Mouse (Mus musculus): ENCODE measurements at regions not wholly inside any gene's neighbourhood (a gene's known extent, or its start where the extent isn't known, plus 50 kb on each side); places are given as distances from the start of the nearest gene placed in this dataset.

DNA sequence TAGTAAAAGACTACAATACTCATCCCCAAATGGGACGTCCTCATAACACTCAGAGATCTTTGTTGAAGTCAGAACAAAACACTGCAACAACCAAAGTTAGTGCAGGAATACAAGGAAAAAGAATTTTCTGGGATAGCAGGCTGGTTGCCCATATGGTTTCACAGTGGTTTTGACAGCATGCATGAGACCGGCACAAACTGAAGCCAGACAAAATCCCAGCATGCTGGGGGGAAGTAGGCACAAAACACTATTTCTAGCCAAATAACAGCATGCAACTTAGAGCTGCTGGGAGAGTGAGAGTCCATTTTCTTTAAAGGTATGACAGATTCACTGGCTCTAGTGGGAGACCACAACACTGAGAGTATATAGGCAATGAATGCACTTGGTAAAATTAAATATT, 619.1 kb upstream of the Manea start:
- intact Hi-C loops (cut with DNase I) = no loop called here
- no peak for DNase-seq (ENCODE audit: extremely low spot score in 1 of 2, low spot score in 2 of 2)

DNA sequence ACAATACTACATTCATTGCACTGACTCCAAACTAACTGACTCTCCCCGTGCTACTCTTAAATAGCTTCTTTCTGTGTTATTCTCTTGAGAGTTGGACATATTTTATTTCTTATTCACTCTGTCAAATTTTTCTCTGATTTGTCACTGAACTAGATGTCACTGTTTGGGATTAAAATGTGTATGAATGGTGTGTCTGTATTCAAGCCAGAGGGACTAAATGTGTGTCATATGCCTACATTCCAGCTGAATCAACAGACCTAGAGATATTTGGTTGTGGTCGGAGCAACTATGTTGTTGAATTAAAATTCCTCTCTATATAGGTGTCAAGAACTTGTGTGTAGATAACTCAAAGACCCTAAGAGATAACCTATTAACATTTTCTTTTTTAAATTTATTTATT, 618.2 kb upstream of the Manea start:
- intact Hi-C loops (cut with DNase I) = no loop called here

DNA sequence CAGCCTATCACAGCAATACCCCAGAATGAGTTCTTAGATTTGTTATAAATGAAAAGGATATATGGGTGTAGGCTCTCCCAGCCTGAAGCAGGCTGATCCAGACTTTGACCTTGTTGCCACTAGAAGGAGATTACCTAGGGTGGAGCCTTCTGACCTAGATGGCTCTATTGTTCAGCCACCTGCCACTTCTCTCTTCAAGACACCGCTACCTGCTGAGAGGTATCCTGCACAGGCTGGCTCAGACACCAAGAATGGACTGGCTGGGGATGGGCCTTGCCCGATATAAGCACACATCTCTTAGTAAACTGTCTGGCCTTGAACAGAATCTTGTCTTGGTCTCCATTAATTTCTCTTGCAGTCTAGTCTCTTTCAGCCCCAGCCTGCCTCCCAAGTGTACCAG, 597.9 kb upstream of the Manea start:
- DNase-seq (ENCODE audit: extremely low spot score in 1 of 2, low spot score in 2 of 2) = no peak
- intact Hi-C loops (cut with DNase I) = no loop called here

More for the DNA sequence above, 618.2 kb upstream of the Manea start:
- no peak for DNase-seq (ENCODE audit: extremely low spot score in 1 of 2, low spot score in 2 of 2)

DNA sequence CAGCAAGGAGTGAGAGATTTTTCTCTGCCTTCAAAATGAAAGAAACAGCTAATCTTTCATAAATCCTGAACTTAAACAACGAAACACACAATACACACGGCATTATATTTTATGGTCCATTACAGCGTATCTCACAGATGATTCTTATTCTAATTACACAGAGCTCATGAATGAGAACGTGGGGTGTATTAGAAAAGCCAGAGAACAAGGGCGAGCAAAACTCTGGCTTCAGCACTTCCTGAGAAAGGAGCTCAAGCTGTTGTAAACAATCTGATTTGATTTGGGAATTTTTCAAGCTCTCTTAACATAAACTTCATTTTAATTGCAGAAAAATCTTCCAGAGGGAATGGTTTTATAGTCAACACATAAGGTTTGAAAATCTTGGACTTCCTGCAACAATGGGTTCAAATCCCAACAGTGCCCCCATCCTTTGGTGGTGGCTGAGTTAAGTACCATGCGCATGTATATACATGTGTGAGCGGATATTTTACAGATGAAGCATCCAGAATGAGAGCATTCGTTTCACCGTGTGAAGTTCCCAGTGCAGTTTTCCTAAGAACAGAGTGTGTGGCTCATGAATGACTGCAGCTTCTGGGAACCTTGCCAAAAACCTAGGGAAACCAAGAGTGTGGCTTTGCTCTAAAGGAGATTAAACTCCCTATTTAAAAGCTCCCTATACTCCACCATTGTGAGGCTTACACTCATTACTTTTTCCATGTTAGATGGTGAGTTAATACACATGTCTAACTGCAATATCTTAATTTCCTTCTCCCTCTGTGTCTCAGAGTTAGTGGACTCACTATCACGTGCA, 587.5 kb upstream of the Manea start:
- DNase-seq (ENCODE audit: extremely low spot score in 1 of 2, low spot score in 2 of 2) = peak; percentile 45 to 75
- intact Hi-C loops (cut with DNase I) = loop anchor here (5.0 kb wide), 1 partner anchor 1878 kb away; the partner anchor contains the start of gene Epha7

DNA sequence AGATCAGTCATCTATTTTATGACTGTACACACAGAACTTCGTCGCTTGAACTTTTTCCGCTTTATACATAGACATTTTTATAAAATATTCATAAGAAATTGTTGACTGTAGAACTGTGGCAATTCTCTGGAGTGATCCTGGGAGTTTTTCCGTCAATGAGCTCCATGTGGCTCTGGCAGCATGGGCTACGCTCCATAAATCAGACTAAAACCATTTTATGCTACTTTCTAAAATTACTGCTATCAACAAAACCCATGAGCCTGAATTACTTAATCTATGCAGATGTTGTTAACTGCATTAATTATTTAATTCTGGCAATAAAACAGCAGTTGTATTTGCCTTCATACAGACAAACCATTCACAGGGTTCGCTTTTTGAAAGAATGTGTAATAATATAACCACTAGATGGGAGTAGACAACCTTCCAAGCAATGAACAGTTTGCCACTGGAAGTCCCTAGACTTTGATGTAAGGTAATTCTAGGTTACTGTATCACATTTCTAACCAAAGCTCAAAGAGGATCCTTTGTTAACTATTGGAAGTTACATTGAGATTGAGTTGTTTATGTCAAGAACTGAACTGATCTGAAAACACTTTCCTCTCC, 583.3 kb upstream of the Manea start:
- intact Hi-C loops (cut with DNase I) = loop anchor here (5.0 kb wide), 1 partner anchor 1882 kb away; the partner anchor contains the start of gene Epha7
- DNase-seq (ENCODE audit: extremely low spot score in 1 of 2, low spot score in 2 of 2) = peak in 1 of 2 experiments; percentile 48

DNA sequence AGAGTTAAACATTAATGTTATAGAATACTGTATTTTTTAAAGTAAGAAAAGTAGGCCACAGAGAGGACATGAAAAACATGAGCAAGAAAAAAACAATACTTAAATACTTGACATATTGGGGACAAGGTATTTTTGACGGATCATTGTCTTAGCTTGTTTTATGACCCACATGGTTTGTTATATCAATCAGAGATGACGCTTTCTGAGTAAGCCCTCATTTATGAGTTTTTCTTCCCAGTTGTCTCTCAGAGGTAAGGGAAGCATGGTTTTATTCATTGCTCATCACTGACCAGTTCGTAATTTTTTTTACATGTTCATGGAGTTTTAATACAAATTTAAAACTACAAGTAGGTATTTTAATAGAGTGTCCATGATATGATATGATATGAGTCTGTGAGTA, 579.4 kb upstream of the Manea start:
- intact Hi-C loops (cut with DNase I) = no loop called here
- no peak for DNase-seq (ENCODE audit: extremely low spot score in 1 of 2, low spot score in 2 of 2)

DNA sequence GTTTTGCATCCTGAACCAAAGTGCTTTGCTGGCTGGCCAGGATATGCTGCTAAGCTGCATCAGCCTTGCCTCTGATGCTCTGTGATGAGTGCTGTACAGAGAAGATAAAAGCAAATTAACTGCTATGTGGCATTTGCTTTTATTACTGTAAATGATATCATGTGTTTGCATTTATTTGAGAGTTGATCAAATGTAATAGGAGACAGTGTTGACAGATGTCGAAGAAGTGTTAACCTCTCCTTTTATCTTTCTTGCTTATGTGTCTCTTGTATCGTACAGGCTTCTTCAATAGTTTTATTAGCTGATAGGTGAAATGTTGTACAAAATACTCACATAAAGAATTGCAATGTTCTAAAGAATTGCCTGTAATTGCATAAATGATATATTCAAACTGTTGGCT, 541.8 kb upstream of the Manea start:
- intact Hi-C loops (cut with DNase I) = no loop called here
- DNase-seq (ENCODE audit: extremely low spot score in 1 of 2, low spot score in 2 of 2) = no peak

DNA sequence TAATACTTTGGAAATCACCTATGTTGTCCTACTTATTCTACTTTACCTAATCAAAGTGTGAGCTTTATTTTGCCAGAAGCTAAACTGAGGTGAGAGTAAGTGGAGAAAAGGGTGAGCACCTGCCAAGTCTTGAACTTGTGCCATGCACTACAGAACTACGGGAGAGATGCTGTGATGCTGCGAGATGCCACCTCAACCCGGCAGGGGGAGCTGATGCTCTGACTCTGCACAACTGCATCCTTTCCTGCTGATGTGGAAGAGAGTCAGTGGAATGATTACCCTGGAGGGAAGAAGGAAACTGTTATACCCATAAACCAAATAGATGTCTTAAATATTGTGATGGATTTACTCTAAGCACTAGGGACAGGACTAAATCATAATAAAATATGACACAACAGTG, 532.3 kb upstream of the Manea start:
- intact Hi-C loops (cut with DNase I) = no loop called here
- no peak for DNase-seq (ENCODE audit: extremely low spot score in 1 of 2, low spot score in 2 of 2)

DNA sequence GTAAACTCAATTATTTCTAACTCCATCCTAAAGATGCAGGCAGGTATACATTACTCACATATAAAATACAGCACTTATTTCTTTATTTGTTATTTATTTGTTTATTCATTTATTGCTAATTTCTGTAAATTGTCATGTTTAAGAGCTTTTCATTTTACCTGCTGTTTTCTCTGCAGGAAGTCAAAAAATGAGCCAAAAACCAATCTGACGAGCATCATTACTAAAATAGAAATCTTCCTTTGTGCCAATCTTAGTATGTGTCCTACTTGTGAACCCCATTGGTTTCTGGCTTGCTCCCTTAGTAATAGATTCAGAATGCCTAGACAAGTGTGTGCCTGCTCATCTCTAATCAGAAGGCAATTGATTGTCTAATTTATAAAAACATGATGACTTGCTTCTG, 495.1 kb upstream of the Manea start:
- intact Hi-C loops (cut with DNase I) = no loop called here
- no peak for DNase-seq (ENCODE audit: extremely low spot score in 1 of 2, low spot score in 2 of 2)

DNA sequence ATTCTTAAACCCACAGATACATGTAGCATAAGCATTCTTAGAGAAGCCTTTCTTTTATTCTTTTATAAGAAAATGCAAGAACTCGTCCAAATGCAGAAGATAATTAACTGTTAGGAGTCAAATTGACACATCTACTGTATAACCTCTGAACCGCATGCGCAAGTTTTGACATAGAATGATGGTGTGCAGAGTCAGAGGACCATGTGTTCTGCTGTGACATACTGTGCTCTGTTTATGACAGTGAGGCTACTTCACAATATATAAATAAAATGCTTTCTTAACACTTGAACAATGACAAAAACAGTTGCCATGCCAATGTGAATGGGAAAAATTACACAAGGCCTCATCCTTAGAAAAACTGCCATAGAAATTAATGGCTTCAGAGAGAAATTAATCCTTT, 454.1 kb upstream of the Manea start:
- intact Hi-C loops (cut with DNase I) = no loop called here
- DNase-seq (ENCODE audit: extremely low spot score in 1 of 2, low spot score in 2 of 2) = no peak

DNA sequence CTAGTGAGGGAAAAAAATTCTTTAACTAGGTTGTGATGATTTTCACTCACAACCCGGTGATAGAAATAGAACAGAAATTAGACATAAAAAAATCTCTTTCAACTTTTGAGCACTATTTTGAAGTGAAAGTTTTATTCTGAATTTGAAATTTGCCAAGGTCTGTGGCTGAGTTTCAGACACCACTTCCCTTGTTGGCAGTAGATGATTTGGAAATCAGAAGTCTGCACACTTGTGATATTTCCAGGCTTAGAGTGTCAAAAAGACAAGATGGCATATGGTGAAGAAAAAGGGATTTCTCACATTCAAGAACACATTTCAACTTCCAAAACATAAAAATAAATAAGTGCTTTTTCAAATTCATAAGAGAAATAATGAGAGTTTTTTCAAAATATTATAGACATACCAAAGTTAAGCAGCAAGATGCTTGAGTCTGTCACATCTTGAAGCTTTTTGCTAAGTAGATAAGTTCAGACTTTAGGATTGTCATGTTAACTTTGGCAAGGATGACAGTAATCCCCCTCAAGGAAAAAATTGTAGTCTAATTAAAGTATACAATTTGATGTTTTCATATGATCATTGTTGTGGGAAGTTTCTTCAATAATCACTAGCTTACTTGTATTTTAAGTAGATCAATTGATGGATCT, 446.6 kb upstream of the Manea start:
- intact Hi-C loops (cut with DNase I) = no loop called here
- peak in 1 of 2 experiments; percentile 27 for DNase-seq (ENCODE audit: extremely low spot score in 1 of 2, low spot score in 2 of 2)

DNA sequence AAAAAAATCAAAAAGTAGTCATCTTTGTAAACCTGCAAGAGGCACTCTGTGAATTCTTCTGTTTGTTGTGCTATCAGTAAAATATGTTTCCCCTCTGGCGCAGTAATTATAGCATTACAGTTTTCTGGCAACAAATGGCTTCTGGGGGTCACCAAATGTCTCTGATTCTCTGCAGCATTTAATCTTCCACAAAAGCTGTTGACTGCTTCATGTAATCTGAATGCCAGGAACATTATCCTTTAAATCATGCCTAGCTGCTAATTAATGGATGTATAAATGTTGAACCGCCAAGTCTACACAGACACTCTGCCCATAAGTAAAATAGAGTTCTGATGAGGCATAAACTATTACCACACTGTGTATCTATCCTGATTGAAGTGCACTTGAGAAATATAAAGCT, 421.2 kb upstream of the Manea start:
- DNase-seq (ENCODE audit: extremely low spot score in 1 of 2, low spot score in 2 of 2) = no peak
- intact Hi-C loops (cut with DNase I) = no loop called here

DNA sequence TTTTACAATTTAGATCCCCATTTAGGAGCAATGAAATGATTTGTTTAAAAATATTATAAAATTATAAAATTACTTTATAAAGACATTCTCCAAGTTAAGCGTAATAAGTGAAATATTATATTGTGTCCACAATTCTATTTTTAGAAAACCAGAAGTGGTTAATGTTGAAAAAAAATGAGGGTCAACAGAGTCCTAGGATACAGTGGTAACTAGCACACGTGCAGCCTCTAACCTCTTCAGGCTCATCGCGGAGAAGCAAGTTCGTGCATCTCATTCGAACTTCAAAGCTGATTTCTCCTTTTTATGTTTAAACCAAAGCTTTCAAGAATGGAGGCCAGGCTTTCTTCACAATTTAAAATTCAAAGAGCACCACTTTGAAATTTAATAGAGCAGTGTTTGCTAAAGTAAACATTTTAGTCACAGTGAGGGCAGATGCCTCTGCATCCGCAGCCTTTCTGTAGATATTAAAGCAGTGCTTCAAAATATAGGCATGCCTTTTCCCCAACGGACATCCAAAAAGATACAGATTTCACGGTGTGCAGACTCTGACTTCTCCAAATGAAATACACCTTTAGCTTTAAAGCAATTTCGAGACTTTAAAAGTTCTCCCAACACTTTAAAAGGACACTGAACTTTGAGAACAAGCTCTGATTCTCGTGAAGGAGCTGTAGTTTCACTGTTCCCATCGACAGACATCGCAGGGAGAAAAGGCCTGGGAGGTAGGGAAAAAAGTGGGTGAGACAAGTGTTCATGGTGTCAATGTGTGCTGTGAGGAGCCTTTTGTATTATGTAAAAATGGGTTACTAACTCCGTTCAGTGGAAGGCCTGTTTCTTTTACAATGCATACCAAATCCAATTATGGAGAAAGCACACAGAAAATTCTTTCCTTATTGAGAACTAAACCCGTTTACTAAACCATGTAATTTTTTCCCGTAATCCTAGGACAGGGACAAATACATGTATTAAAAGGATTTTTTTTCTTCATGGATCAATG, 419.8 kb upstream of the Manea start:
- intact Hi-C loops (cut with DNase I) = no loop called here
- no peak for DNase-seq (ENCODE audit: extremely low spot score in 1 of 2, low spot score in 2 of 2)

DNA sequence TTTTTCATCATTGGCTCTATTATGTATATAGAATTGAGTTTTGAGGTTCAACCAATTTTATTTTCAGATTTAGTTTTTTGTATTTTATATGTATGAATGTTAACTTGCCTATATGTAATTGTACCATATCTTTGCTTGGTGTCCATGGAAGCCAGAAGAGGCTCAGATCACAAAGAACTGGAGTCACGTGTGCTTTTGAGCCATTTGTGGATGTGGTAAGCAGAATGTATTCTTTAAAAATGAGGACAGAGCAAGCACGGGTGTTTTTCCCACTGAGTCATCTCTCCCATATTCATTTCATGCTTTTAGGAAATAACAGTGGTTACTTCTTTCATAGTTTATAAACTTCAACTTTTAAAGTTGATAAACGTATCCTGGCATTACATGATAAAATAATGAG, 394.1 kb upstream of the Manea start:
- no peak for DNase-seq (ENCODE audit: extremely low spot score in 1 of 2, low spot score in 2 of 2)
- intact Hi-C loops (cut with DNase I) = no loop called here

DNA sequence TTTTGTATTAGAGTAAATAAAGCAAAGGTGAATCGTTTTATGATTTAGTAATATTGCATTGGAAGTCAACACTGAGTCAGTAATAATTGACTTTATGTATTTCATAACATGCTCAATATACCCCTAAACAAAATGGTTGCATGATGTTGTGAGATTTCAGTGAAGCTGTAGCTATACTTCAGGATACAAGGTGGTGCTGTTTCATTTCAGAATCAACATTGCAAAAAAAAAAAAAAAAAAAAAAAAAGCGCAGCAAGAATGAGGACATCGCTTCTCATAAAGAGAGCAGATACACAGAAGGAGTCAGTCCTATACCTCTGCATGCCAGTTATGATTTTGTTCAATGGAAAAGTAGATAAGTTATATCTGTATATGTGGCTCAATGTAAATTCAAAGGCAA, 389.7 kb upstream of the Manea start:
- intact Hi-C loops (cut with DNase I) = no loop called here
- DNase-seq (ENCODE audit: extremely low spot score in 1 of 2, low spot score in 2 of 2) = no peak

DNA sequence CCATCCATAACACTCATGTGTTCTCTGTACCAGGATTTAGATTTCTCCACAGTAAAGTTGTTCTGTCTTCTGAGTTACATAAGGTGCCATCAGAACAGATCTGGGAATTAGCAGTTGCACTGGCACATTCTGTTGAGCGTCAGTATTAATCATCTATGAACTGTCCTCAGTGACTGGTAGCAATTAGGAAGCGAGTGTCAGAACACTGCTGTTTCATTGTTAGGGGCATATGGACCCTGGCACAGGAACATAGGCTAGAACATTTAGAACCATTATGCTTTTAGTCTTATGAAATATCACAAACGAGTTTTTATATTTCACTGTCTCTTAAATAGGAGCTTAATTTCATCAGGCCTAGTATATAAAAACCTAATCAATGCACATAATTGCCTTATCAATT, 367.7 kb upstream of the Manea start:
- intact Hi-C loops (cut with DNase I) = no loop called here
- no peak for DNase-seq (ENCODE audit: extremely low spot score in 1 of 2, low spot score in 2 of 2)

DNA sequence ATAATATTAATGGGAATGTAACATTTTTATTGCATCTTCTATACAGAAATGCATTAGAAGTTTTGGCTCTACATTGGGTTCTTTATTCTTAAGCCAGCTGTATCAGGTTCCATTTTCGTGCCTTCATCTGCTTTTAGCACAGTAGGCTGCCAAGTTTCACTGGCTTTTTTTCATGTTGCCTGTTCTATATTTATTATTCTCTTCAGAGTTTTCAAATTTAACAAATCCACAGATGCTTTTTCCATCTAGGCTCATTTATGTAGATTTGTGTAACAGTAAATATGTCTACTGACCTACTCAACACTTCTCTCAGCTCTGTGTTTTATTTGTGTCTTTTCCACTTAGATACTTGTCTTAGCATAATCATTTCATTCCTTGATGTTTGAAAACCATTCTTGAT, 363.3 kb upstream of the Manea start:
- intact Hi-C loops (cut with DNase I) = no loop called here
- DNase-seq (ENCODE audit: extremely low spot score in 1 of 2, low spot score in 2 of 2) = peak in 1 of 2 experiments; percentile 61

DNA sequence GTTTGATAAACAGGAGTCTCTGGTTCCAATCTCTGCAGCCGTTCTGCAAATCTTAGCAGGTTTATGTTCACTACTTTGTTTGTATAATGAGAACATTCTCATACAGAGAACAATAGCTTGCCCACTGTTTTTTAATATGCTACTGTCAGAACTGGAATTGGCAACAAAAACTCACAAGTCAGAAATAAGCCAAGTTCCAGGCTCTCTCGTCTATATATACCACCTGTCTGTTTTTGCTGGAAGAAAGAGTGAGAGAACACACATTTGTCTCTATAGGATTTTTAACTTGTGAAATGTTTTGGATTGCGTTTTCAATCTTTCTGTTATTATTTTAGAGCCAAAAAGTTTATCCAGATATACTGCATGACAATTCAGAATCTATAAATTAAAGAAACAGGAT, 349.3 kb upstream of the Manea start:
- intact Hi-C loops (cut with DNase I) = no loop called here

More for the DNA sequence above, 349.3 kb upstream of the Manea start:
- no peak for DNase-seq (ENCODE audit: extremely low spot score in 1 of 2, low spot score in 2 of 2)

Data from left cerebral cortex, postnatal 10 days (tissue).